Mouse (Mus musculus) erythroblast, embryonic 14.5 days (primary cell): ENCODE data around the gene Bmp2.

Source experiments
- GATA1 ChIP-seq: IDR thresholded peaks from 2 replicates; pipeline ENCODE4 v1.6.1; 2012; ENCODE audit warnings: low read length, inconsistent platforms, mixed read lengths
- TAL1 ChIP-seq: IDR thresholded peaks from 3 replicates; pipeline ENCODE4 v1.6.1; 2012; ENCODE audit warnings: low read length, inconsistent platforms, mixed read lengths

- no peak for TF ChIP-seq GATA1
- no peak for TF ChIP-seq TAL1
These were observed 1.7 kb upstream of the Bmp2 start for GRCm38 (mm10) chr2:133550238-133550682.
